2 mouse cellular contexts compared by ENCODE assay signal in genomic region chr6:91111954-91112252, GRCm38 (mm10).
TF ChIP-seq lines count a peak whose summit lies in the region.

No protein-coding gene starts in this region.

TF ChIP-seq in CH12.LX, 34 proteins besides CTCF, POLR2A, EP300 and RAD21:
- TF ChIP-seq MAZ (IDR thresholded peaks at IDR 0.05; ENCODE audit: low read depth, low read length), result no peak
- TF ChIP-seq JUND (conservative IDR thresholded peaks at IDR 0.05; ENCODE audit: low read depth, low read length), result no peak
- TF ChIP-seq ZMIZ1 (IDR thresholded peaks at IDR 0.05; ENCODE audit: low read depth, low read length), result no peak
- TF ChIP-seq MYC (IDR thresholded peaks at IDR 0.05; ENCODE audit: low read depth, low read length), result no peak
- TF ChIP-seq PAX5 (IDR thresholded peaks at IDR 0.05; ENCODE audit: low read length), result no peak
- no peak for TF ChIP-seq HCFC1 (IDR thresholded peaks at IDR 0.05; ENCODE audit: low read depth, low read length)
- TF ChIP-seq POLR2AphosphoS2 (IDR thresholded peaks at IDR 0.05; ENCODE audit: low read depth, low read length), result no peak
- no peak for TF ChIP-seq E2F4 (IDR thresholded peaks at IDR 0.05; ENCODE audit: insufficient replicate concordance, low read depth, low read length)
- no peak for TF ChIP-seq JUN (IDR thresholded peaks at IDR 0.05; ENCODE audit: insufficient read depth, low read depth, low read length)

TF ChIP-seq in MEL, 35 proteins besides CTCF, POLR2A, EP300 and RAD21:
- TF ChIP-seq NRF1 (IDR thresholded peaks at IDR 0.05; ENCODE audit: insufficient read depth, low read depth, low read length, poor library complexity, severe bottlenecking) (no peak), SIN3A (IDR thresholded peaks at IDR 0.05; ENCODE audit: low read length) (no peak), ELF1 (IDR thresholded peaks at IDR 0.05; ENCODE audit: low read depth, low read length) (no peak), ETS1 (IDR thresholded peaks at IDR 0.05; ENCODE audit: low read depth, low read length) (no peak), TBP (IDR thresholded peaks at IDR 0.05; ENCODE audit: low read depth, low read length) (no peak), E2F4 (IDR thresholded peaks at IDR 0.05; ENCODE audit: borderline replicate concordance, low read depth, low read length) (no peak), GATA1 (IDR thresholded peaks at IDR 0.05; ENCODE audit: low read depth, low read length) (no peak), KAT2A (conservative IDR thresholded peaks at IDR 0.05; ENCODE audit: low read depth, low read length) (no peak), MYB (IDR thresholded peaks at IDR 0.05; ENCODE audit: low read depth, low read length) (no peak), BHLHE40 (IDR thresholded peaks at IDR 0.05; ENCODE audit: borderline replicate concordance, low read depth, low read length) (no peak)
